Comparison of ENCODE assay signal across 1 mouse cellular context in the genomic region with DNA sequence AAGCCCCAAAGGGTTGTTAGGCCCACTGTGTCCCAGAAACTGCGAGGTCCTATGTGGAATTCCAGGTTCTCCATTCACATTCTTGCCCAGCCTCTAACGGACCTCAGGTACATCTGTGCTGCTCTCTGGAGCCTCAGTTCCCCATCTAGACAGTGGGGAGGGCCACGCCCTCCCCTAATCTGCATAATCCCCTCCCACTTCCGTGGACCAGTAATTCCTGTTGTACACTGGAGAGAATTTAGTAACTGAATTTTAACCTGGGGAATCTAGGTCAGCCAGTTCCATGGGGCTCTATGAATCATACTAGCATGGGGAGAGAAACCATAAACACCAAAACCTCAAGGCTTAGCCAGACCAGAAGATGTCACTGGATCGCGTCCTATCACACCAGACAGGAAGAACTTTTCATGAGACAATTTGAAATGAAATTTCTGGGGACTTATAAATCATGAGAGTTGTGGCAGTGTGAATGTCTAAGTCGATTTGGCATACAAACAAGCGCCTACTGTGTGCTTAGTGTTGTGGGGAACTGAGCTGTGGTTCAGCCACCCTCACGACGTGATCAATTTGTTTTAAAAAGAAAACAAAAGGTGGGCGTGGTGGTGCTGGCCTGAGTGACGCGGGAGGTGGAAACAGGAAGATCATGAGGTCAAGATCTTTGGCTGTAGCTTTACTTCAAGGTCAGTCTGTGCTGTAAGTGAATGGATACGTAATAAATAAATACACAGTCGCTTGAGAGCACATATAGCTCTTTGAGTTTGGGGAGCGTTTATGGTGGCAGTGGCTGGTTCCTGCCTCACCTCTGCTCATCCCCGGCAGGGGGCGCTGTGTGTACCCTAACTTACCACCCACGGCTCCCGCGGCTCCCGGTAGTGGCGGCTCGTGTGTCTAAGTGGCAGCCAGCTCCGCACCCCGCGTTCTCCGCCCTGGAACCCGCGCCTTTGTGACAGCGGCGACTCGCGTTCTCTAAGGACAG.
TF ChIP-seq lines count a peak whose summit lies in the region.

No protein-coding gene starts in this region.

TF ChIP-seq in myocyte, 11 proteins besides CTCF, POLR2A, EP300 and RAD21 (continued from another document):
- TF ChIP-seq TCF3 (IDR thresholded peaks at IDR 0.05; ENCODE audit: insufficient read length, low read depth) (no peak), TCF12 (IDR thresholded peaks at IDR 0.05; ENCODE audit: insufficient read depth, poor library complexity, severe bottlenecking) (no peak), USF1 (IDR thresholded peaks at IDR 0.05; ENCODE audit: low read depth) (no peak), MAX (IDR thresholded peaks at IDR 0.05; ENCODE audit: low read depth) (no peak)
